Mouse (Mus musculus) spleen, embryonic (tissue): ENCODE data around the gene Mag.
"Not testable (repeated sequence)": the region's sequence is repeated elsewhere in the genome, so short reads cannot be mapped to it uniquely, and the experiment has no call there.

Experiments used
- CTCF ChIA-PET: fragments of 350-600 bp; sonication (Branson Sonifier 250); formaldehyde crosslinking; loops from one replicate; lab custom pipeline; 2022; lab: Charles Lee

Gene Mag

DNA sequence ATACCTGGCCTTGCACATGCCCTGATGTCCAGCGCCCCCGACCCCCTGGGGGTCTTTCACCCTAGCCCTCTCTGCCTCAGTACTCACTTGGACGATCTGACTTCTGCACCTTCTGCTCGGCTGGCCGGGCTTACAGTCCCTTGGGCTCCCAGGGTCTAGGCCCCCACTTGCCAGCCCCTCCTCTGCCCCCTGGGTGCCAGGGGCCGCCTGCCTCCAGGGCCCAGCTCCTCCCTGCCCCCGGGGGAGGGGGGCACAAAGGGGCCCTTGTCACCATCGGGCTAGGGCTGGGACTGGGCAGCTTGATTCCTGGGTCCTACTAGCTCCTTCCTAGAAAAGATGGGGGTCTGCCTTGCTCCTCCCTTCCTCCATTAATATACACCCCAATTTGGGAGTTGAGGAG lies at the start of gene Mag:
TSS of gene Mag (minus strand) at position 142 of the 400 bp plus-strand sequence.
- CTCF ChIA-PET = no interaction called here

DNA sequence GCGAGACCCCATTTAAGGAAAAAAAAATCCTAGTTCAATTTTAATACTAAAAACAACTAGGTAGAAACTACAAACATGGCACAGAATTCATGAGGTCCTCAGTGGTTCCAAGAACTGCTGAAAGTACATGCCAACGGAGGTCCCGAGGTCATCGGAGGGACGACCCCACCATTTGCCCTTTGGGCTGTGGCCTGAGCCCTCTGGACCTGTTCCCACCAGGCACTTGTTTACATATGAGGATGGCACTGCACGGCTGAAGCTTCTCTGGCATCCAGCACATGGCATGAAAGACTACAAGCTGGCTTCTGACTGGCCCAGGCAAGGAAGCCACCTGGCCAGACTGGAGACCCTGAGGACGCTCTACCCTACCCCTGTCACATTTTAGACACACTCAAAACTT lies 49.7 kb upstream of the Mag start:
- CTCF ChIA-PET = interaction anchor here (0.7 kb wide), 1 partner anchor 71 kb away, joined by 3 read pairs; no protein-coding TSS in a partner anchor

DNA sequence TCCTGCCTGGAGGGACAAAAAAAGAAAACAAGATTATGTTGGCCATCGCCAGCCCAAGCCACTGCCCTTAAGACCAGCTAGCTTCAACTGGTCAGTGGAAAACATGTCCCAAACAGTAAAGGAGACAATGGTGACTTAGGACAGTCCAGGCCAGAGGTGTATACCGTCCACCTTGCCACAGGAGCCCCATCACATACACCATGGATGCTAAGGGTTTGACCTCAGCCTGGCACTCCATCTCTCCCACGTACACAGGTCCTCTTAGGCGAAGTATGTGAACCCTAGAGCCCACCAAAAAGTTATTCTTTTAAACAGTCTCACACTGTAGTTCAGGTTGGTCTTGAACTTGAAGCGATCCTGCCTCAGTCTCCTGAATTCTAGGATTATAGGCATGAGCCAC lies 48.2 kb upstream of the Mag start:
- CTCF ChIA-PET = interaction anchor here (0.6 to 0.7 kb wide), 2 partner anchors 62 kb away, joined by 6 to 11 read pairs; no protein-coding TSS in a partner anchor

DNA sequence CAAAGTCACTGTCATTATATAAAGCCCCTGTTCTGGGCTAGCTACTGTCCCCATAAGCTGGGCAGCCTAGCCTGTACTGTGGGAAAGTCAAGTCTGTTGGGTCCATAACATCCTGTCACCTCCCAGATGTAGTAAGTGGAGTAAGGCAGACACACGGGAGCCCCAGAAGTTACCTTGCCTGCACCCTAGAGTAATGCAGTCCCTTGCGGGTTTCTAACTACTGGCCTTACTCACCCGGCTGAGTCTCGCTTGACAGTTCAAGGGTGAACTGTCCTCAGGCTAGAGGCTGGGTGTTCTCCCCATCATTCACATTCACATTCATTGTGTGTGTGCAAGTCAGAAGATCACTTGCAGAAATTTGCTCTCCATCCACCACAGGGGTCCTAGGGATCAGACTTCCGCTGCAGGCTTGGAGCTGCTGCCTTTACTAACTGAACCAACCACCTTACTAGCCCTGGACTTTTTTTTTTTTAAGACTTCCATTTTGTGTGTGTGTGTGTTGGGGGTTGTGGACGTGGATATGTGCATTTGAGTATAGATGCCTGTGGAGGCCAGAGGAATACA lies 45.2 kb upstream of the Mag start:
- CTCF ChIA-PET = no interaction called here

DNA sequence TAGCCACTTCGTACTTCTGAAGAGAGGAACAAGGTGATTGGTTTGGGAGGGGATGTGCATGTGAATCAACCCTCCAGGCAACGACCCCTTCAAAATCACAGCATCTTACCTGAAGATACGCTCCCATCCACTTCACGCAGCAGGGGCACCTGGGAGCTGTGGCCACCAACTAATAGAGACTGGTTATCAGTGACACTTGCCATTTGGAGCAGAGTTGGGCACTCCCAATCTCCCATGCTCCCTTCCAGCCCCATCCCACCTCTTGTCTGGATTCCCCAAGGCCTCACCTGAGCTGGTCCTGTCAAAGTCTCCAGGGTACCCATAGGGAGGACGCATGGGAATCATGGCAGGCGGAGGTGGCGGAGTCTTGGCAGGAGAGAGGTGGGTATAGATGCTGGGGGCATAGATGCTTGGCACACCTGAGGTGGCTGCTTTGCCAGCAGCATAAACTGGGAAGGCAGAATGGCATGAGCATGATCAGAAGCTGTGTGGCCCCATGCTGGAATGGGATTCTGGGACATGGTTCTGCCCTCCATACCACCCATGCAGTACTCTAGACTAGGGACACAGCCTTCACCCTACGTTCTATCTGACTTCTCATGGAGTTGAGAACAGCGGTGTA lies 44.3 kb upstream of the Mag start:
- CTCF ChIA-PET = no interaction called here

DNA sequence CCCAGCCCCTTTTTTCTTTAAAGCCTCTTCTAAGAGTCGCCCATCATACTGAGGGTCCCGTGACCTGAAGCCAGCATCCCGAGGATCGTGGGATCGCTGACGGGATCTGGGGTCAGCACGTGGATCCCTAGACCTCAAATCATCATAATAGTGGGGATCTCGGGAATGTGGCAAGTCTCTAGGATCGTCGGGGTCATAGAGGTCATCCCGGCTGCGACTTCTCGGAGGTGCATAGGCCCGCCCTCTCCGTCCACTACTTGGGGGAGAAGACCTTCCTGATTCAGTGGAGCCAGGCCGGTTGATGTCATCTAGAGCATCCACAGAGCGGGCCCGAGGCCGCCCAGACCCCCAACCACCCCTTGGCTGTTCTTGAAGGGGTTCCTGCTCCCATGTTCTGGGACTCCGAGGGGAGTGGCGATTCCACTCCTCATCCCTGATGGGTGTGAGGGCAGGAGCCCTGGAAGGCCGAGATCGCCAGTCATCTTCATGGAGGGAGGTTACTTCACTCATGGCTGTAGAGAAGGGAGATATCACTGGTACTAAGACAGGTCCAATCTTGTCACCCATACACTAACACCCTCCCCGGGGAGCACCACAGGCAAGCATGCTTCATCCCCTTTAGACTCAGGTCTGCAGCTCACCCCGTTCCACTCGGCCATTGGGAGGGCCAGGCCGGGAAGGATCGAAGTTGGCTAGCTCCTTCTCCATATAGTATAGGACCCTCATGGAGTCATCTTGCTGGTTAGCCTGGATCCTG lies 43.6 kb upstream of the Mag start:
- CTCF ChIA-PET = no interaction called here

DNA sequence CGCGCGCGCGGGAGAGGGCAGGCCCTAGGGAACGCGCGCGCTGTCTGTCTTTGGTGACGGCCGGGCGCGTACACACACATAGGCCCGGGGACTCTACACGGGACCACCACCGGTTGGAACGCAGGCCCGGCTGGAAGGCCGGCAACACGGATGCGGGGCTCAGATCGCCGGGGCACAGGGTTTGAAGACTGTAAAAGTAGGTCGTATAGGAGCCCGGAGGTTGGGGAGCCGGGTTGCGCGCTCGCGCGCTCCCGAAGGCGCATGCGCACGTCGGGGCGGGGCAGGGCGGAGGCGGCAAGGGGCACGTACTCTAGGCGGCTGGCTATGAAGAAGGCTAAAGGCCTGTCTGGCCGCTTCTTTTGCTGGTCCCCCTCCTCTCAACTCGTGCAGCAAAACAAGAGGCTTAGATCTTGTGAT lies 42.7 kb upstream of the Mag start:
- CTCF ChIA-PET = no interaction called here

DNA sequence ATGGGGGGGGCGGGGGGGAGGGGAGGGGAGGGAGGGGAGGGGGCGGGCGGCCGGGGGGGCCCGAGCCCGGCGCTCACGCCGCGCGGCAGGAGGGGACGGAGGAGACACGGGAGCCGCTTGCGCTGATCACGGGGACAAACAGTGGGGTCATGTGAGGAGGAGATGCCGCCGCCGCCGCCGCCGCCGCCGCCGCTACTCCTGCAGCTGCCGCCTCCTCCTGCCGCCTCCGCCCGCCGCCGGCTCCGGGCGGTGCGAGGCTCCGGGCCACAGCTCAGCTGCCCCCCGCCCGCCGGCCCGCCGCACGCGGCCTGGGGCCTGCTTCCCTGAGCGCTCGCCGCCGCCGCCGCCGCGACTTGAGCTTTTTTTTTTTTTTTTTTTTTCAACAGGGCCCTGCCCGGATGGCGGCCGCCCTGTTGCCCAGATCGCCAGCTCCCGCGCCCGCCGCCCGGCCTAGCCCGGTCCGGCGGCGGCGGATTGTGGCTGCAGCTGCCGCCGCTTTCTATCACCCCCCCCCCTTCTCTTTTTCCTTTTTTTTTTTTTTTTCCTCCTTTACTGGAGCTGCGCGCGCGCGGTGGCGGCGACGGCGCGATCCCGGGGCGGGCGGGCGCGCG lies 42.2 kb upstream of the Mag start, which contains the start of gene Usf2:
TSS of gene Usf2 (minus strand) at position 48 of the 611 bp plus-strand sequence.
- CTCF ChIA-PET = interaction anchor here (0.5 to 0.6 kb wide), 2 partner anchors 57 to 107 kb away, joined by 3 to 6 read pairs; no protein-coding TSS in a partner anchor

DNA sequence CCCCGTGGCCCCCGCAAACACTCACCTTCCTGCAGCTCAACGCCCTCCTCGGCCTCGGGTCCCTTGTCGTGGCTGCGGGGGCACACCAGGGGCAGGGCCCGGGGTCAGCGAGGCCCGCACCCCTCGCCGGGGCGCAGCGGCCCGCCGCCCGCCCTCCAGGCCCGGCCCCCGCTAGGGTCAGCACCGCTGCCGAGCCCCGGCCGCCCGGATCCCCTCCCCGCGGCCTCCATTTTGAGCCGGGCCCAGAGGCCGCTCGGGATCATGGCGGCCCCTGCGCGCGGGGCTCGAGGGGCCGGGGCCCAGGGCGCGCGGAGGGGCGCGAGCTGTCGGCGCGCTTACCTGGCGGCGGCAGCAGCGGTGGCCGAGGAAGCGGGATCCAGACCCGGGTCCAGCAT lies 41.7 kb upstream of the Mag start:
- CTCF ChIA-PET = interaction anchor here (0.5 to 0.6 kb wide), 2 partner anchors 56 to 107 kb away, joined by 3 to 6 read pairs; no protein-coding TSS in a partner anchor

DNA sequence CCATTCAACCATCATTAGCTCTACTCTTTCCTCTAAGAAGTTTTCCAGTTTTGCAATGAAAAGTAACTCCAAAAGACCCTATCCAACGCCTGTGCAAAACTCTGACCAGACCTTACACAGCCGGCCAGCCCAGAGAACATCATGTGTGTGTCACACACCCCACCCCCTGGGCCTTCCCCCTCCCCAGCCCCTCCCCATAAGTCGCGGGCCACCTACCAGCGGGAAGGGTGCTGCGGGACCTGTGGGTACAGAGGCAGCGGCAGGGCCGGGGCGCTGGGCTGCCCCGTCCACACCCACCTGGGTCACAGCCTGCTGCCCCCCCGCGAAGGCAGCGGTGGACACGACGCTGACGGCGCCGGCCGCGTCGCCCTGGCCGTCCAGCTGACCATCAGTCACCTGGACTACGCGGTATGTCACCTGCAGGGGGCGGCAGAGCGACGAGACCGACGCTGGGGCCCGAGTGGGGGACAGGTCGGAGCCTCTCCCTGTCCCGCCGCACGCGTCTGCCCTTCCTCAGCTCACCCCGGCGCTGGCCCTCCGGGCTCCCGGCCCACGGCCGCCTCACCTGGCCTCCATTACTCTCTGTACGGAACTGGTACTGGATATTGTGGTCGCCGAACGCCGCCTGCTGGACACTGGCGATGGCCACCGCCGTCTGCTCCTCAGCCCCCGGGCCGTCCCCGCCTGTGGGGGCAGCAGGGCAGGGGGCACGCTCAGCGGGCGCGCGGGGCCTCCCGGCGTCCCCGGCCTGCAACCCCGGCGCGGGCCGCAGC lies 41.1 kb upstream of the Mag start:
- CTCF ChIA-PET = interaction anchor here (0.6 to 1.1 kb wide), 3 partner anchors 69 to 82 kb away, joined by 4 to 6 read pairs (median 4); no protein-coding TSS in a partner anchor

DNA sequence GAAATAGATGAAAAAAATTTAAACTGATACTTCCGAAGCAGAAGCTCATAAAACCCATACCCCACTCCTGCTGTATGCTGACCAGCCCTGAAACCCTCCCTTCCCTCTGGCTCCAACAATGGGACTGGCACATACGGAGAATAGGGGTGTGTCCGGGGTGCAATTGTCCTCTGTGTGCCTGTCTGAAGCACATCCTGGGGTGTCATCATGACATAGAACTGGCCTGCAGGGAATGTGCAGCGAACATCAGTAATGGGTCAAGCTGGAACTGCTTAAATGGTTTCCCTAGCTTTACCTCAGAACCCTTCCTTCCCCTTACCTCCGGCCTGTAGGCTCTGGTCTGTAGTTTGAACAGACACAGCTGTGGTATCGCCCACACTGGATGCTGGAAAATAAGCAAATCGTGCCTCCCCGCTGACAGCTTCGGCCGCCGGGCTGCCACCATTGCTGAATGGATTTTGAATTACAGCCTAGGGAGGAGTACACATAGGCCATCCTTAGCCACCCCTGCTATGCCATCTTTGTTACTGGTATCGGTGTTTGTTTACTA lies 40.4 kb upstream of the Mag start:
- CTCF ChIA-PET = interaction anchor here (0.5 to 1.1 kb wide), 5 partner anchors 68 to 143 kb away, joined by 3 to 6 read pairs (median 4); no protein-coding TSS in a partner anchor

DNA sequence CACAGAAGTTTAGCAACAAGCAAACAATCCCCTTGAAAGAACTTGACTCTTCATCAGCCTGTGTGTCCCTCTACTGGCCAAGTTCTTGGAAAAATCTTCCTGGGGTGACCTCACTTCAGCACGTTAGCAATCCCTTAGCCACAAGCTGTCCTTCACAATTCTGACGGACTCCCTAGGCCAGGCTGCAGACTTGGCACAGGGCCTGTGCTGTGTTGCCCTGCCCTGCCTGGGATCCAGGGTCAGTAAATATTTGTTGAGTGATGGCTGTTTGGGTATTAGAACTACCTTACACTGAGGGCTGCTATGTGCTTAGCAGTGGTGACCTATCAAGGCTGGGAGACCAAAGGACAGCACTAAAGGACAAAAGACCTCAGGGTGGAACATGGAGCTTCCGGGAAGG lies 39.4 kb upstream of the Mag start:
- CTCF ChIA-PET = interaction anchor here (0.7 kb wide), 1 partner anchor 35 kb away, joined by 3 read pairs; no protein-coding TSS in a partner anchor

DNA sequence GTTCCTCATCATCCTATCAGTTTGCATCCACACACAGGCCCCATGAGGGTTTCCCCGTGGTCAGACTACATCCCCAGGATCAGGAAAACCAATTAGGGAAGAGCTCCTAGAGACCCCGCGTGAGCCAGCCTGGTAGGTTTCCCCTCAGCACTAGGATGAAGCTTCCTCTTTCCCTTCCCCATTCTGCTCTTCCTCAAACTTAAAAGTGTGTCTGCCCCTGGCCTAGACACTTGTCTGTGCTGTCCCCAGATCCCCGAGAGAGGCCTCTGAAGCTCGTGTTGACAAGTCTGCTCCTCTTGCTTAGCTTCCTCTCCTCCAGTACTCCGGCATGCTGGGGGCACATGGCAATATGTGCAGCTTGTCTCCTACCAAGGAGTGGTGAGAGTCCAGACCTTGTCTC lies 38.8 kb upstream of the Mag start:
- CTCF ChIA-PET = interaction anchor here (0.7 kb wide), 1 partner anchor 35 kb away, joined by 3 read pairs; no protein-coding TSS in a partner anchor

DNA sequence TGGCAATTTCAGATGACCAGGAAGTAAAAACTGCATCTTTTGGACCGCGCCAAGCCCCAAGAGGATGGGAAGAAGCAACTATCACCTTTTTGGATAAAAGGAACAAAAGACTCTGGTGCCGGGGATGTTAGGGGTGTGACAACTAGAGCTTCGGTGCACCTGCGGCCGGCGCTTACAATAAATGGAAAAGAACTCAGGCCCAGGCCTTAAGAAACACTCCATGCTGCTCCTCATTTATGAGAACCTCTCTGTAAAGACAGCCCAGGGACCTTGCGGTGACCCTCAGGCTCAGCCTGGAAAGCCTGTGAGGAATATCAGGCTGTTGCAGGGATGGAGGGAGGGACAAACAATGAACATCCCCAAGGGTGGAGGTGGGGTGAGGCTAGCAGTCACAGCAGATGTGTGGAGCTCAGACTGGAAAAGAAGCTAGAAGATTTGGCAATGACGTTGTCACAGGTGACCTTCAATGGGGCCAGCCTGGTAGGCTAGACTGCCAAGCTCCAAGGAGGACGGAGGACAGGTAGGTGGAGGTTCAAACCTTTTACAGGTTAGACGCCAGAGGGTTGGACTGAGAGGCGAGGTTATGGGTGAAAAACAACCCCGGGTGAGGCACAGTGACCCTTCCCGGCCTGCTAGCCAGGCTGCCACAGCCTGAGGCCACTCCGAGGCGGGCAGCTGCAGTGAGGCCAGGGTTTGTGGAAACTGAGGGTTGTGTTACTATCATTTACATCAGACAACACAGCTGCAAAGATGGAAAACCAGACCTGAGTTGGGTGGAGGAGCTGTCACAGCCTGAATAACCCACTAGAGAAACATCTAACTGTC lies 38.0 kb upstream of the Mag start:
- CTCF ChIA-PET = no interaction called here

DNA sequence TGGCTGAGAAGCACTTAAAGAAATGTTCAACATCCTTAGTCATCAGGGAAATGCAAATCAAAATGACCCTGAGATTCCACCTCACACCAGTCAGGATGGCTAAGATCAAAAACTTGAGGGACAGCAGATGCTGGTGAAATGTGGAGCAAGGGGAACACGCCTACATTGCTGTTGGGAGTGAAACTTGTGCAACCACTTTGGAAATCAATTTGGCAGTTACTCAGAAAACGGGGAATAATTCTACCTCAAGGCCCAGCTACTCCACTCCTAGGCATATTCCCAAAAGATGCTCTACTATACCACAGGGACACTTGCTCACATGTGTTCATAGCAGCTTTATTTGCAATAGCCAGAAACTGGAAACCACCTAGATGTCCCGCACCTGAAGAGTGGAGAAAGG lies 35.2 kb upstream of the Mag start:
- CTCF ChIA-PET = not testable (repeated sequence)

DNA sequence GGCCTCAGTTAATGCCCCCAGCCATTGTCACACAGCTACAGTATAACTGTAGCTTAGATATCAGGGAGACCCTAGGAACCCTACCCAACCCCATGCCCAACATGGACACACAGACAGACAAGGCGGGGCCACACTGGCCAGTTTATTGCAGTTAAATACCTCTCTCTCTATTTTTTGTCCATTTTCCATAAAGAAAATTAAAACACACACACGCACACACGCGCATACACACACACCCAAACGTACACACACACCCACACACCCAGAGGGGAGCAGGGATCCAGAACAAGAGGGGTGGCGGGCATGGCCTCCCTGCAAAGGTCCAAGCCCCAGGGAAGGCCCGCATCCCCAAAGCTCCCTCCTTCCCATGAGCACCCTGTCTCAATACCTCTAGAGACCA lies 31.2 kb upstream of the Mag start:
- CTCF ChIA-PET = no interaction called here

DNA sequence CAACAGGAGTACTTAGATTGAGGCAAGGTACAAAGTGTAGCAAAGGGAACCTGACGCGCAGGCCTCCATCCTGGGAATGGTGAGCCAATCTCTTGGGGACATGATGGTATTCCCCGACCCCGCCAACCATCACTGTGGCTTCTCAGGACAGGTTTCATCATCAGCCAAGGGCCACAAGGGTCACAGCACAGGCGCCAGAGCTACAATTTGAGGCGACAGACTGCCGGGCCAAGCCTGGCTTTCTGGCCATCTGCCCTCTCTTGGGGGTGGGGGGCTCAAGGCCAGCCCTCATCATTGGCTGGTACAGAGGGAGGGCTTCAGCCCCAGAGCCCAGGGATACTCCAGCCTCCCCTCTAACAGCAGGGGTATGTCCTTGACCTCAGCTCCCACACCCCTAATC lies 30.8 kb upstream of the Mag start:
- CTCF ChIA-PET = not testable (repeated sequence)

DNA sequence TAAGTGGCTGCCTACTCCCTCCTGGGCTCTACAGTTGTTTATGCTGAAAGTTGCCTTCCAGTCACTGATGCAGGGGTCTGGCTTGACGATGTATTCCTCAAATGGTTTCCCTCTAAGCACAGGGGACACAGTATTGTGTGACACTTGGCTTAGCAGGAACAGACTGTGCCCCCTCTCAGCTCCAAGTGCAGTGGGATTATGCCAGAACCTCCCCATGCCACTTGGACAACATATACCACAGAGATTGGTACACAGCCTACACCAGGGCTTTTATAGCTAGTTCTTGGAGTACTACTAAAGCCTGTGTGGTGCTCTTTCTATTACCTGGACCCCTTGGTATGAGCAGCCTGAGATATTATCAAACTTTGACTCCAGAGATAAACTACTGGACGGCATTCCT lies 30.0 kb upstream of the Mag start:
- CTCF ChIA-PET = not testable (repeated sequence)

DNA sequence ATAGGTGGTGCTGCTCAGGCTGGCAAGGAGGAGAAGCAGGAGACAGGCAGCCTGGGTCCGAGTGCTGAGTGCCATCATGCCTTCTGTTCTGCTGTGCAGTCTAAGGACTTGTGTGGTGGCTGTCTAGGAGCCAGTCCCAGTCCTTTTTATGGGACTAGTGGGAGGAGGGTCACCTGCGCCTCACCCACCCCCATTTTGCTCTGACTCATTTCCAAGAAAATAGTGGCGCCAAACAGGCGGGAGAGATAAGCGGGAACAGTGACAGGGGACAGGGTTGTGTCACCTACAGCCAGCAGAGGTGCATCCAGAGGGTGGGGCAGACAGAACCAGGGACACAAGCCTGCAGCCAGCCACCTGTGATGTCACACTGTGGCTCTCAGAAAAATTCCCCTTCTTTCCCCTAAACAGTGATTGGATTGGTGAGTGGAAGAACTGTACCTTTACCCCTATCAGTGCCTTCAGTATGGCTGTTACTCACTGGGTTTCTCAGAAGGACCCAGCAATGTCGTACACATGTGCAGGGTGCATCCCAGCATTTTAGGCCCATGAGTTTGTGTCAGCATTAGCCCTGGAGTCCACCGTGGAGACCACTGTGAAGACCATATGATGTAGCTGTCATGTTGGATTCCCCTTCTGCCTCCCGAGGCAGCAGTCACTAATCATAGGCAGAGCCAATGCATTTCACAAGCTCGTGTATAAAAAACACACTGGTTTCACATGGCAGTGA lies 29.4 kb upstream of the Mag start, which contains the start of gene Hamp:
TSS of gene Hamp (minus strand) at position 124 of the 727 bp plus-strand sequence.
- CTCF ChIA-PET = no interaction called here
